Mouse (Mus musculus) embryonic facial prominence, embryonic 15.5 days (tissue): Measurements from ENCODE around the gene Prdm2. TPM values are rescaled to one million over a fixed set of nuclear protein-coding genes. Genes with fewer than 3 reads are reported as not detected.

Experiments used
- ATAC-seq: fragments of 200-750 bp; cut with Nextera tagmentation; 2 replicates; pipeline ENCODE4 v1.8.0; 2017; ENCODE audit warnings: low read depth, moderate TSS enrichment; ENCODE audit not compliant: insufficient number of reproducible peaks, low FRiP score, low TSS enrichment
- H3K27ac ChIP-seq: fragments of 300-500 bp; sonication (generic); replicated peaks from 2 replicates; pipeline ENCODE4 v1.5.1; 2015; ENCODE audit warnings: mild to moderate bottlenecking, inconsistent platforms
- H3K27me3 ChIP-seq: fragments of 300-500 bp; sonication (generic); 2 replicates; pipeline ENCODE4 v1.6.1; 2015; ENCODE audit warnings: inconsistent platforms
- H3K36me3 ChIP-seq: fragments of 300-500 bp; sonication (generic); 2 replicates; pipeline ENCODE4 v1.6.1; 2015; ENCODE audit warnings: mild to moderate bottlenecking, inconsistent platforms
- H3K4me1 ChIP-seq: fragments of 300-500 bp; sonication (generic); 2 replicates; pipeline ENCODE4 v1.6.1; 2015; ENCODE audit warnings: inconsistent platforms
- H3K4me2 ChIP-seq: fragments of 300-500 bp; sonication (generic); replicated peaks from 2 replicates; pipeline ENCODE4 v1.6.1; 2015; ENCODE audit warnings: mild to moderate bottlenecking, inconsistent platforms
- H3K4me3 ChIP-seq: fragments of 300-500 bp; sonication (generic); replicated peaks from 2 replicates; pipeline ENCODE4 v1.5.1; 2015; ENCODE audit warnings: mild to moderate bottlenecking, inconsistent platforms
- H3K9ac ChIP-seq: fragments of 300-500 bp; sonication (generic); 2 replicates; pipeline ENCODE4 v1.6.1; 2015; ENCODE audit warnings: inconsistent platforms
- H3K9me3 ChIP-seq: fragments of 300-500 bp; sonication (generic); replicated peaks from 2 replicates; pipeline ENCODE4 v1.6.1; 2016; ENCODE audit warnings: inconsistent platforms
- WGBS: fragments of 180-500 bp; shearing (Covaris S2); methylation state at CpG from one replicate; pipeline ENCODE4 v1.1.7; 2015; 5-methylcytosine and 5-hydroxymethylcytosine counted together
- polyA plus RNA-seq: library from polyadenylated mRNA; unstranded; fragments of >200 nt; fragmentation: Nextera tagmentation; extraction: Ambion mirVana; gene quantifications from 2 replicates; pipeline ENCODE4 v1.2.1, GENCODE M21; 2015

Gene Prdm2
- 12.0 and 14.1 TPM in 2 replicates for polyA plus RNA-seq

DNA sequence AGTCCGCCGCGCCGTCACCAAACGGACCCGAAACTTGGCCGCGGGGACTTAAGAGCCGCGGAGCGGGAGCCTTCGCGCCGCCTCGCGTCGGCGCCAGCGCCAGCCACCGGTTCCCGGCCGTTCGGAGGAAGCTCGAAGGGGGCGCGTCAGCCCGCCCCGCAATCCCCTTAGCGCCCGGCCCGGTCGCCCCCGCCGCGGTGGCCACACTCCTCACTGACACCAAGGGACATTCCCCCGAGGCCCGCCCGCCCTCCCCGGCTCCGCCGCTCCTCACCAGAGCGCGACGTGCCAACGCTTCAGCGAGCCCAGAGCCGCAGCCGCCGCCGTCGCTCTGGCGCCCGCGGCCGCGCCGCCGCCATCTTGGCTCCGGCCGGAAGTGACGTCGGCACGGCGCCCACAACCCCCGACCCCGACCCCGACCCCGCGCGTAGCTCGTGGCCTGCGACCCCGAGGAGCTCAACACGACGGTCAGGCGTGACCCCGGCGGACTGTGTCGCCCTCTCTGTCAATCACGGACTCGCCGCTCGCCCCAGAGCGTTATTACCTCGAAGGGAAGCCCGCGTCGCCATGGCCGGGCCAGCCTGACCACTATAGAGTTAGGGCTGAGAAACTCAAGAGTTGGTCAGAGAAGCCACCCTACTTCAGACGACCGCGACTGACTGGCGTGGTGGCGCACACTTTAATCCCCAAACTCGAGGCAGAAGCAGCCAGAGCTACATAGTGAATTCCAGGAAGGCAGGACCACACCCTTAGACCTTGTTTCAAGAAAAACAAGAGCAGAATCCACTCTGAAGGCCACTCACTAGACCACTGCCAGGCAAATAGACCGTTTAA lies at the start of gene Prdm2:
Gene Prdm2 (minus strand): TSS at position 655 of the 834 bp plus-strand sequence.
- Histone ChIP-seq H3K36me3 (no peaks in the 10 kb centered on the region), H3K4me2 (peak within 1 kb of the TSS; percentile 70), H3K9me3 (no peaks in the 10 kb centered on the region), H3K4me3 (peak within 1 kb of the TSS; percentile 80), H3K9ac (peak within 1 kb of the TSS; percentile 86), H3K4me1 (peaks cover 8% of the 10 kb centered on the region; the same call in 1 of the 2 replicates), H3K27me3 (no peaks in the 10 kb centered on the region), H3K27ac (peak within 1 kb of the TSS; percentile 89)
- 2% methylated on average over 62 of the region's 96 CpGs for WGBS
- ATAC-seq: peak; percentile 77

DNA sequence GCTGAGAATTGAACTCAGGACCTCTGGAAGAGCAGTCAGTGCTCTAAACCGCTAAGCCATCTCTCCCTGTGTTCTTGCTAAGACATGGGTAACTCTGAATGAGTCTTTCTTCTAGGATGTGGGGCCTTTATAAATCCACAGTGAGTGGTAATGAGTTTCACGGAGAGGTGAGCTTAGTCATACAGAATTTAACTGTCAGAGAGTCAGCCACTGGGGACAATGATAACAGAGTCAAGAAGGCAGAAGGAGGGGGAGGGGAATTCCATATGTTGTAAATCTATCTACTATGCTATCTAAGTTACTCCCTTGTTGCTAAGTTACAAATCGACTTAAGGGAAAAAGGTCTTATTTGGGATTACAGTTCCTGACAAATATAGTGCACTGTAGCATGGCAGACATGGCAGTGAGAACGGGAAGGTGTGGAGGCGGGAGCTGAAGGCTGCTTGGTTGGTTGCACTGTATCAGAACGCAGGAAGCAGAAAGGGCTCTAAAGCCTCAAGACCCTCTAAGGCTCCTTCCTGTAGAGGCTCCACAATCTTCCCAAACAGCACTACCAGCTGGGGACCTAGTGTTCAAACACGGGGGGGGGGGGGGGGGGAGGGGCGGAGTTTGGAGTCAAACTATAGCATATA lies 47.0 kb upstream of the Prdm2 start:
- no peak overlapping the region for H3K4me2 ChIP-seq
- H3K4me1 ChIP-seq: no peaks in the 10 kb centered on the region
- no peak overlapping the region for H3K4me3 ChIP-seq
- no peaks in the 10 kb centered on the region for H3K9me3 ChIP-seq
- ATAC-seq: no peak
- no peak overlapping the region for H3K27ac ChIP-seq
- no peaks in the 10 kb centered on the region for H3K36me3 ChIP-seq
- no peaks in the 10 kb centered on the region for H3K27me3 ChIP-seq
- no peak overlapping the region for H3K9ac ChIP-seq
- WGBS: 51% methylated on average over 8 of the region's 8 CpGs

DNA sequence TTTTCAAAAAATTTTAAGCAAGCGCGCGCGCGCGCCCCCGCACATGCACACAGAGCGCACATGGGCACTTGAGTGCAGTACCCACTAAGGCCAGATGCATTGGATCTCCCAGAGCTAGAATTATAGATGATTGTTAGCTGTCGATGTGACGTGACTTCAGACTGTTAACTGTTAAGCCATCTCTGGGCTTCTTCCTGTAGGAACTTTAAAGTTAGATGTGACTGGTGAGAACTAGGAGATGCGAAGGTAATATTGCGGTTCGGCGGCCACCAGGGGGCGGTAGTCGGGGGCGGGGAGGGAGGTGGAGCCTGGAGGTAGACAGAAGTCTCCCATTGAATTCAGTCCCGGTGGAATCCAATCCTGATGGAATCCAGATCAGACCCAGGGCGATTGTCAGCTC lies 45.7 kb upstream of the Prdm2 start:
- WGBS: 31% methylated on average over 19 of the region's 19 CpGs
- Histone ChIP-seq H3K4me3 (peak overlapping the region; percentile 9), H3K9ac (no peak overlapping the region), H3K9me3 (no peaks in the 10 kb centered on the region), H3K36me3 (no peaks in the 10 kb centered on the region), H3K4me1 (no peaks in the 10 kb centered on the region), H3K27ac (no peak overlapping the region), H3K4me2 (peak overlapping the region; percentile 31), H3K27me3 (no peaks in the 10 kb centered on the region)
- ATAC-seq: no peak

DNA sequence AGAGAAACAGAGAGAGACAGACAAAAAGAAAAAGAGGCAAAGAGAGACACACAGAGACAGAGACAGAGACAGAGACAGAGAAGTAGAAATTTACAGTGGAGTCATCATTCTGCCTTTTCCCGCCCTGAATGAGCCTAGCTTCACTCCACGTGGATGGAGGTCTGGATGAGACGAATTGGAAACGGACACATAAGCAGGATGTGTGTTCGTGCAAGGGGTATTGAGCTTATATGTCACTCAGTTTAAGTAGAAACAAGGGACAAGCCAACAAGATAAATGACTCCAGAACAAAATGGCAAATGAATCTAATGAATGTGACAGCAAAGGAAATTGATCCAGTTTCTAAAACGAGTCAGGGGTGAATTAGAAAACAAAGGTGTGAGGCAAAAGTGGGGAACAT lies 45.2 kb upstream of the Prdm2 start:
- H3K4me2 ChIP-seq: peak overlapping the region; percentile 31
- H3K27ac ChIP-seq: no peak overlapping the region
- no peaks in the 10 kb centered on the region for H3K27me3 ChIP-seq
- WGBS: 49% methylated on average over 6 of the region's 6 CpGs
- no peak overlapping the region for H3K4me3 ChIP-seq
- H3K36me3 ChIP-seq: no peaks in the 10 kb centered on the region
- ATAC-seq: no peak
- no peaks in the 10 kb centered on the region for H3K9me3 ChIP-seq
- no peak overlapping the region for H3K9ac ChIP-seq
- no peaks in the 10 kb centered on the region for H3K4me1 ChIP-seq

DNA sequence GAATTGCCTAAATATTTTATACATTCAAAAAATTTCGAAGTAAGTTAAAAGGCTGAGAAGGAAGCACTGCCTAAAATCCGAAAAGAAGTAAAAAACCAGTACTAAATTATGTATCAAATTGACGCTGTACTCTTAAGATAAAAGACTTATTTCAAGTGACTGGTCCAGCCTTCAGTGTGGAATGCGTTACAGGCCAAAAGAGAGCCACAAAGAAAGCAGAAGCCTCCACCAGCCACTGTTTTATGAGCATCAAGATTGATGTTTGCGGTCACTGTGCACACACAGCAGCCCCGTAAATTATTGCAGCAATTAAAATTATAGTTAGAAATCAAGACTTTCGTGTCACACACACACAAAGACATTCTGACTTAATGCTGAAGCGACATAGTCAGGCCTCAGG lies 42.7 kb upstream of the Prdm2 start:
- no peak overlapping the region for H3K4me2 ChIP-seq
- WGBS: 76% methylated on average over 8 of the region's 8 CpGs
- no peaks in the 10 kb centered on the region for H3K27me3 ChIP-seq
- H3K27ac ChIP-seq: no peak overlapping the region
- H3K36me3 ChIP-seq: no peaks in the 10 kb centered on the region
- H3K9me3 ChIP-seq: no peaks in the 10 kb centered on the region
- no peak overlapping the region for H3K9ac ChIP-seq
- ATAC-seq: no peak
- no peaks in the 10 kb centered on the region for H3K4me1 ChIP-seq
- H3K4me3 ChIP-seq: no peak overlapping the region

DNA sequence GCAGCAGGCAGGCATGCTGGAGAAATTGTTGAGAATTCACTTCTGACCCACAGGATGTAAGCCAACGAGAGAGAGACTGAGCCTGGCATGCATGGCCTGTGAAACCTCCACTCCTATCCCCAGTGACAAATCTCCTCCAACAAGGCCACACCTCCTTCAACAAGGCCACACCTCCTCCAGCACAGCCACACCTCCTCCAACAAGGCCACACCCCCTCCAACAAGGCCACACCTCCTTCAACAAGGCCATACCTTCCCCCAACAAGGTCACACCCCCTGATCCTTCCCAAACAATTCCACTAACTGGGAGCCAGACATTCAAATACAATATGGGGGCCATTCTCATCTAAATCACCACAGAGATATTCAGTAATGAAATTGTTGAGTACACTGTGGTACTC lies 40.6 kb upstream of the Prdm2 start:
- Histone ChIP-seq H3K27me3 (no peaks in the 10 kb centered on the region), H3K4me1 (no peaks in the 10 kb centered on the region), H3K9me3 (no peaks in the 10 kb centered on the region), H3K36me3 (no peaks in the 10 kb centered on the region), H3K4me3 (no peak overlapping the region), H3K9ac (no peak overlapping the region), H3K27ac (no peak overlapping the region), H3K4me2 (no peak overlapping the region)
- 80% methylated on average over 1 of the region's 1 CpGs for WGBS
- no peak for ATAC-seq

DNA sequence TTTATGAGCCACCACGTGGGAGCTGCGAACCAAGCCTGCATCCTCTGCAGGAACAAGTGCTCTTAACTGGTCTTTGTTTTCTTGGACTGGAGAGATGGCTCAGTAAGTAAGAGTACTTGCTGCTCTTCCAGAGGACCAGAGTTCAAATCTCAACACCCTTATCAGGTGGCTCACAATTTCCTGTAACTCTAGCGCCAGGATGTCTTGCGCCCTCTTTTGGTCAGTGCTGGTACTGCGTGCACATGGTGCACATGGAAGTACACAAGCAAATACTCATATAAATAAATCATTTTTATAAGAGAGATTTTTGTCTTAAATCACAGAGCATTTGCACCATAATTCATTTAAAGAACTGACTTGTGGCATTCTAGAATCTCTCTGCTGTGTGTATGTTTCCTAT lies 35.3 kb upstream of the Prdm2 start:
- no peaks in the 10 kb centered on the region for H3K36me3 ChIP-seq
- 78% methylated on average over 5 of the region's 5 CpGs for WGBS
- H3K4me3 ChIP-seq: no peak overlapping the region
- H3K4me2 ChIP-seq: no peak overlapping the region
- H3K4me1 ChIP-seq: no peaks in the 10 kb centered on the region
- no peaks in the 10 kb centered on the region for H3K9me3 ChIP-seq
- no peaks in the 10 kb centered on the region for H3K27me3 ChIP-seq
- no peak overlapping the region for H3K27ac ChIP-seq
- ATAC-seq: no peak
- H3K9ac ChIP-seq: no peak overlapping the region

DNA sequence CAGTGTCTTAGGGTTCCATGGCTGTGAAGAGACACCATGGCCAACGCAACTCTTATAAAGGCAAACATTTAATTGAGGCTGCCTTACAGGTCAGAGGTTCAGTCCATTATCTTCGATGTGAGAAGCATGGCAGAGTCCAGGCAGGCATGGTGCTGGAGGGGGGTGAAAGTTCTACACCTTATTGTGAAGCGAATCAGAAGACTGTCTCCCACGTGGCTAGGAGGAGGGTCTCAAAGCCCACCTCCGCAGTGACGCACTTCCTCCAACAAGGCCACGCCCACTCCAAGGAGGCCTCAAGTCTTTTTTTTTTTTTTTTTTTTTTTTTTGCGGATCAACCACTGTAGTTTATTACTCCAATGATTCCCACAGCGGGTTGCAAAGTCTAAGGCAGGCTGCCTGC lies 28.5 kb upstream of the Prdm2 start:
- WGBS: 71% methylated on average over 9 of the region's 9 CpGs
- Histone ChIP-seq H3K4me2 (no peak overlapping the region), H3K9ac (no peak overlapping the region), H3K4me1 (peaks cover 5% of the 10 kb centered on the region; the same call in 1 of the 2 replicates), H3K4me3 (no peak overlapping the region), H3K9me3 (no peaks in the 10 kb centered on the region), H3K36me3 (no peaks in the 10 kb centered on the region), H3K27me3 (no peaks in the 10 kb centered on the region), H3K27ac (no peak overlapping the region)
- no peak for ATAC-seq

DNA sequence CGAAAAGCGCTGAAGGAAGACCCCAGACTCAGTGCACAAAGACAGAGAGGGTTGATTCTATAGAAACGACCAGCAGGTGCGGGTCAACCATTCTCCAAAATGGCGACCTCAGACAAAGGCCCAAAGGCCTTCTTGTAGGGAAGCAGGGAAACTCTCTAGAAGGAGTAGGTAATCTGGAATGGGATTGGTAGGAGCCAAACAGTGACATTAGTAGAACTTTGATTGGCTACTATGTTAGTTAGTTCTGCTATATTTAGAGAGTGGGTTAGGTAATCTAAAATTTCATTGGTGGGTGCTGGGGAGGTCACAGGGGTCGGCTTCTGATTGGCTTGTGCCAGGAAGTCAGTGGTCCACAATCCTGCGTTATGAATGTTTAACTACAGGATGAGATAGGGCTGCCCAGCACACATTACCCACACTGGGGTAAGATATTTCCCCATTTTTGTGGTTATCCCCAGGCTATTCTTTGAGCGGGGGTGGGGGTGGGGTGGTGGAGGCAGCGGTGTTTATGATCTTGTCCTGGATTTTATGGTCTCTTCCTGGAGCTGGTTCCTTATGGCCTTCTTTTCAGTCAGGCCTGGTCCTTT lies 26.9 kb upstream of the Prdm2 start:
- Histone ChIP-seq H3K9ac (no peak overlapping the region), H3K4me3 (no peak overlapping the region), H3K4me2 (no peak overlapping the region), H3K4me1 (peaks cover 5% of the 10 kb centered on the region; the same call in 1 of the 2 replicates), H3K9me3 (no peaks in the 10 kb centered on the region), H3K36me3 (no peaks in the 10 kb centered on the region), H3K27me3 (no peaks in the 10 kb centered on the region), H3K27ac (no peak overlapping the region)
- WGBS: 89% methylated on average over 9 of the region's 9 CpGs
- no peak for ATAC-seq

DNA sequence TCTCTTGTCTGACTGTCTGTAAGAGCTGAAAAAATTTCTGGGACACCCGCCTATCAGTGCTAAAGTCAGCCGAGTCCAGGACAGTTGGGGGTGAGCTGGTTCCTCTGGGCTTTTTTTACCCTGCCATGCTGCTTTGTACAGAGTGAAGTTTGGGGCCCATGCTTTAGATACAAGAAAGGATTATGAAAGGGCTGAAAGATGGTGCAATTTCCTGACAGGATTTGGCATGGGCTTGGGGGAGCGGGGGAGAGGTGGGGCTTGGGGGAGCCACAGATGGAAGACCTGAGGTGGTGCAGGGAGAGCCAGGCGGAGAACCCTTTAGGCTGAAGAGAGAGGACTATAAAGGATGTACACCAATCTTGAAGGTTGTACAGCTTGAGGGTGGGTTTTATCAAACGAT lies 26.3 kb upstream of the Prdm2 start:
- Histone ChIP-seq H3K4me3 (no peak overlapping the region), H3K9me3 (no peaks in the 10 kb centered on the region), H3K4me1 (peaks cover 5% of the 10 kb centered on the region; the same call in 1 of the 2 replicates), H3K4me2 (no peak overlapping the region), H3K27me3 (no peaks in the 10 kb centered on the region), H3K9ac (no peak overlapping the region), H3K27ac (no peak overlapping the region), H3K36me3 (no peaks in the 10 kb centered on the region)
- no peak for ATAC-seq
- WGBS: 85% methylated on average over 5 of the region's 5 CpGs

DNA sequence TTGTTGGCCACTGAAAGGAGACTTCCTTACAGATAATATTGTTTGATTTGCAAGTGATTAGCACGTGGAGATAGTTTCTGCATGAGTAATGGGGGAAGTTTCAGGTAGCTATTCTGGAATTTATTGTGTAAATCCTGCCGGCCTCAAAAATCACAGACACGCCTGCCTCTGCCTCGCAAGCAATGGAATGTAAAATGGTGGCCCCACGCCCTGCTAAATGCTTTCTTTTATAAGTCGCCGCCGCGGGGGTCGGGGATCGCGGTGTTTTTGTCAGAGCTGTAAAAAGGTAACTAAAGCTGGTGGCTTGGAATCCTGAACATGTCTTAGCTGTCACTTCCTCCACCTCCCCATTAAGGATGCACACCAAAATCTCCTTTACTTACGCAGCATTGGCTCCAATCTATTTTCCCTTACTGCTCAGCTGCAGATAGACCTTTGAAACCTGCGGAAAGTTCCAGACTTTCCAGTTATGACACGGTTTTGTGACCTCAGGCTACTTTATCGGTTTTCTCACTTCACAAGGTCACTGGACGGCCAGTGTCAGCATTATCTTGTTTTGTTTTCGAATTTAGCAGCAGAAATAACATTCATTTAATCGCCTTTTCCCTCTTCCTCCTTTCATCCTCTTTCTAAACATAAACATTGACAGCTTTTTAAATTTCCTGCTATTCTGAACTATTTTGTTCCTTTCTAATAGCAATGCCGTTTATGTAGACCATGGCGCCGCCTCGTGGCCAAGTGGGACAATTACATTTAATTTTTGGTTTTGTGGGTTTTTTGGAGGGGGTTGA lies 25.6 kb upstream of the Prdm2 start:
- Histone ChIP-seq H3K27ac (no peak overlapping the region), H3K4me2 (peak overlapping the region; percentile 13; the same call in 1 of the 2 replicates), H3K36me3 (no peaks in the 10 kb centered on the region), H3K4me1 (peaks cover 5% of the 10 kb centered on the region; the same call in 1 of the 2 replicates), H3K27me3 (no peaks in the 10 kb centered on the region), H3K9me3 (no peaks in the 10 kb centered on the region), H3K4me3 (peak overlapping the region; percentile 3; the same call in 1 of the 2 replicates), H3K9ac (no peak overlapping the region)
- 20% methylated on average over 23 of the region's 23 CpGs for WGBS
- no peak for ATAC-seq
